Mouse (Mus musculus) large intestine, adult 2 months (tissue): Measurements from ENCODE around the gene Pax9. TPM values are rescaled to one million over a fixed set of nuclear protein-coding genes. Genes with fewer than 3 reads are reported as not detected.

Experiments
- DNase-seq: peaks from one replicate; pipeline ENCODE4 v3.0.0-alpha.2; 2012; ENCODE audit warnings: low read depth, low spot score
- WGBS: fragments of 180-500 bp; shearing (Covaris S2); methylation state at CpG from one replicate; pipeline ENCODE4 v1.1.7; 2018; 5-methylcytosine and 5-hydroxymethylcytosine counted together
- polyA plus RNA-seq: library from polyadenylated mRNA; depleted of rRNA; stranded (reverse); fragments of >200 nt; gene quantifications from 2 replicates; pipeline ENCODE4 v1.2.3, GENCODE M21; 2012; rRNA removed

The Pax9 gene
- polyA plus RNA-seq, 1 experiment, result not detected

DNA sequence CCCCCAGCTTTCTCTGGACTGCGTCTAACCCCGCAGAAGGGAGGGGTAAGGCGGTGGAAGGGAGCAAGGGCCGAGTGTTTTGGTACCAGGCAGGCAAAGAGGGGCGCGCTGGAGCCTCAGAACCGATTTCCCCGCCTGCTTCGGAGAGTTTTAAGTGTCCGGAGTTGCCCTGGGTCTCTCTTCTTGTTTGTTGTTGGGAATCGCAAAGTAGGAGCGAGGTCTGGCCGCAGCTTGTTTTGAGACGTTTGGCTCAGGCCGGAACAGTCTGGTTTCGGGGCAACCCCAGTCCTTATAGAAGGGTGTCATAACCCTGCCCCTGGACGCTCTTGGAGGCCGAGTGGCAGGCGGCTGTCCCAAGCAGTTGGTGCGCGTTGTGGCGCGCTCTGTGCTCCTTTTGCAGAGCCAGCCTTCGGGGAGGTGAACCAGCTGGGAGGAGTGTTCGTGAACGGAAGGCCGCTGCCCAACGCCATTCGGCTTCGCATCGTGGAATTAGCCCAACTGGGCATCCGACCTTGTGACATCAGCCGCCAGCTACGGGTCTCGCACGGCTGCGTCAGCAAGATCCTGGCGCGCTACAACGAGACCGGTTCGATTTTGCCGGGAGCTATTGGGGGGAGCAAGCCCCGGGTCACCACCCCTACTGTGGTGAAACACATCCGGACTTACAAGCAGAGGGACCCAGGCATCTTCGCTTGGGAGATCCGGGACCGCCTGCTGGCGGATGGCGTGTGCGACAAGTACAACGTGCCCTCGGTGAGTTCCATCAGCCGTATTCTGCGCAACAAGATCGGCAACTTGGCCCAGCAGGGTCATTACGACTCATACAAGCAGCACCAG is 4.8 kb downstream of the Pax9 start:
- WGBS, result 2% methylated on average over 57 of the region's 57 CpGs
- DNase-seq, result no peak

DNA sequence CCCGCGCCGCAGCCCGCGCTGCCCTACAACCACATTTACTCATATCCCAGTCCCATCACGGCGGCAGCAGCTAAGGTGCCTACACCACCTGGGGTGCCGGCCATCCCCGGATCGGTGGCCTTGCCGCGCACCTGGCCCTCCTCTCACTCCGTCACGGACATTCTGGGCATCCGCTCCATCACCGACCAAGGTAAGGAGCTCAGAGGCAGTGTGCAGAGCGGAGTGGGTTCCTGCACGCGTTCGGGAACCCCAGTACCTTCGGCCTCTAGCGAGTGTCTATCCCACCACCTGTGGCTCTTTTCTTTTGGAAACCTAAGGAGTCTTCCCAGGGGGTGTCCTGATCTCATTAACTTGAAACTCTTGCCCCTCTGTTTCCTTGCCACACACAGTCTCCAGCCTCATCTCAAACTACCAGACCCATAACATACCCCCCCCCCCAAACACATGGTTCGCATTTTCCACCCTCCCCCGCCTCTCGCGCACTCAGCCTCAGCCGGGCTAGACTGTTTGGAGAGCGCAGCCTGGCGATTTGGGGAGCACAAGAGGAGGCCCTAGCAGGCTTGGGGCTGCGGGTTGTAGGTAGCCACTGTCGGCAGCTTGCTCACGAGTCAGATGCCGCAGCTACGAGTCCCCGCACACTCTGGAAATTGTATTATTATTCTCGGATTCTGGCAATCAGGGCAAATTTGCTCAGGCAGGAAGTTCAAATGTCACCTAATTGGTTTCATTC is 5.6 kb downstream of the Pax9 start:
- WGBS, result 3% methylated on average over 36 of the region's 36 CpGs
- no peak for DNase-seq

DNA sequence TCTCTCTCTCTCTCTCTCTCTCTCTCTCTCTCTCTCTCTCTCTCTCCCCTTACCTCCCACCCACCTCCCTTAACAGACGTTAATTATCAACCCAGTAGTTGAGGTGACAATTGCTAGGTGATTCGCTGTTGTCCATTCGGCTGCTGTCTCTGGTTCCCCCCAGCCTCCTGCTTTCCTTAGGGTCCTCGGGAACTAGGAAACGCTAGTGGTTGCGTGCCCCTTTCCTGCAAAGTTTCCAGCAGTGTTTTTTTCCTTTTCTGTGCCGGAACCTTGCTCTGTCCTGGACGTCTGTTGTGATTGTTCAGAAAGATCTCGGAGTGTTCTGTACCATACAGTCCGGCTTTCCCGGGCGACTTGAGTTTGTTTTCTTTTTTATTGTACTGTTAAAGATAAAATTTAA is 6.2 kb downstream of the Pax9 start:
- 3% methylated on average over 12 of the region's 12 CpGs for WGBS
- DNase-seq, result no peak

DNA sequence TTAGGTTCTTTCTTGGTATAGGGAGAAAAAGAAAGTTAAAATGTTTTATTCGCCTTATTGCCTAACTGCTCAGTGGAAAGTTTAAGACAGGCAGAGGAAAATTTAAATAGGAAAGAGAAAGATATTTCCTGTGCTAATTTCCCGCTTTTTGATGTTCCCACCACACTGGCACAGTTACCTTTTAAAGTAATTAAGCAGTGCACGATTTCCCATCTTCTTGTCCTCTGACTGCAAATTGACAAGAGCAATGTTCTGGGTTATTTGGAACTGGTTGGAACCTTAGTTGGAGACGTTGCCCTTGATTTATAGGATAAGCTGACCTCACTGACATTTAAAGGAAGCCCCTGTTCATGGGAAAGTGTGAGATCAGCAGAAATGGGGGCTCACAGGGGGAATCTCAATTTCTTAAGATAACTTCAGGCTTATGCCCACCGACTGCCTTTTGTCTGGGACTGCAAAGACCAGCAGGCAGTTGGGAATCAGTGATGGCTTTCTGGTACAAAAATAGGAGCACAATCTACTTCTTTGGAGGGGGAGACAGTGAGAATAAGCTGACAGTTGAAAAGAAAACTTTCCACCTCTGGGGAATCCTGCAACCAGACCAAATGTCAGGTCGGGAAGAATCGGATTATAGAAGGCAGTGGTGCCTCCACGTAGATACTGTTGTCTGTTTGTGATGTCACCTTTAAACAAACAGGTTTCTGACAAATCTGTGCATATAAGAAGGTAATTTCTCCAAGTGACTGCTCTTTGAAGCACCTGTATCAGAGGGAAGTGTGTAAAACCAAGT is 6.8 kb downstream of the Pax9 start:
- WGBS, result 12% methylated on average over 8 of the region's 8 CpGs
- DNase-seq, result no peak

DNA sequence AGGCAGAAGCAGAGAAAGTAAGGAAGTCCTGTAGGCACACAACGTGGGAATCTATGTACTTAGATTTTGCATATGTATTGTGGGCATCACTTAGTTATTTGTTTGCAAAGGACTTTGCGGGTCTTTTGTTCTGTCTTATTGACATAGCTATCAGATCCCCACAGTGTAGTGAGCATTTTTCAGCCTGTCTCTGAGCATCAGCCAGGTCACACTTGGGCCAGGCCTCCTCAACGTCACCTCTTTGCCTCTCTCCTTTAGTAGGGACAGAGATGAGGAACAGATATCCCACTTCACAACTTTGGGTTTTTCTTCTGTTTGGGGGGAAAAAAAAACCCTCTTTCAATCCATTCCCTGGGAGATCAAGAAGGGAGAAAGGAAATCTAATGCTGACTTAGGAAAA is 7.8 kb downstream of the Pax9 start:
- 53% methylated on average over 3 of the region's 3 CpGs for whole genome bisulfite sequencing

DNA sequence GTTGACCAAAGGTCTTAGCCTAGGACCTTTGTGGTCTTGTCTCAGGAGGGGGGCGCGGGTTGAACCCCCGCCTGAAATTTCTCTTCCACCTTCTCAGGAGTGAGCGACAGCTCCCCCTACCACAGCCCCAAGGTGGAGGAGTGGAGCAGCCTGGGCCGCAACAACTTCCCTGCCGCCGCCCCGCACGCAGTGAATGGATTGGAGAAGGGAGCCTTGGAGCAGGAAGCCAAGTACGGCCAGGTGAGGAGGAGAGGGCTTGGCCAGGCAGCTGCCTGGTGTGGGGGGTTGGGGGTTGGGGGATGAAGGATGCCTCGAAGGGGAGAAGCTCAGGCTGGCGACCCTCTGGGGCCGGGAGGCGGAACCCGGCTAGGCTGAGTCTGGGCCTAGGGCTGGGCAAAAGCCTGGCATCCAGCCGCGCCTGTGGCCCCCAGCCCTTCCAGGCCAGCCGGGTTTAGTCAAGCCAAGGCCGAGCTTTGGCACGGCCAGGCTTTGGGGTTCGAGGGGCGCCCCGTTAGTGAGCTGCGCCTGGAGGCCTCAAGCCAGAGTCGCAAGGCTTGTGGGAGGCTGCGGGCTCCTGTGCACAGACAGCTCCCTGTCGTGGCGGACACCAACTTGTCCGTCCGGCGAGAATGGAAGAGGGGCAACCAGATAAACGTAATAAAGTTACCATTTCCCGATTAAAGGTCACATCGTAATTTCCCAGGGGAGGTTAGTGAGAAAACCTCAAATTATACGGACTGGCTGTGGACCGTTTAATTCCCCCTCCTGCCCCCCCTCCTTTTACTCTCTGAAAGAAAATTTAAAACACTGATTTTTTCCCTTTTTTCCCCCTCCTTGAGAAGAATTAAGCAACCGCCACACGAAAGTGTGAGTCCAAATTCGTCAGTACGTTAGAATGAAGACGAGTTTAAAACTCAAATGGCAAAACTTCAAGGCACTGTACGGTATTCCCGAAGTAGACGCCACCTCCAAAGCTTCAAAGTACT is 8.6 kb downstream of the Pax9 start:
- DNase-seq, result no peak
- 35% methylated on average over 44 of the region's 44 CpGs for WGBS

More for the DNA sequence above, 7.8 kb downstream of the Pax9 start:
- DNase-seq, result no peak

DNA sequence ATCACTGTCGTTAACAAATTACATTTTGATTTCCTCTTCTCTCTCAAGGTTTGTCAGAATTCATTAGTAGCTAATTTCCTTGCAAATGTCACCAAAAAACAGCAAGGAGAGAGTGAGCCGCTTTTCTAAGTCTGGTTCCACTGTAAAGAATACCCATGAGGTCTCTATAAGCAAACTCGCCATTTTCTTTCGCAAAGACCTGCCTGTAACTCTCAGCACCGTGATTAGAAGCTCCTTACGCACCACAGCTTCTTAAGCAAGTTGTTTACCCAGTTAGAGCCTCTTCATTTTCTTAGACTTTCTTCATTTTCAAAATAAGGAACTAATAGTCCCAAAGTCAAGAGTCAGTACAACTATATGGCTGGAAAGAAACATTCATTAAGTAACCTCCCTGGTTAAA is 9.4 kb downstream of the Pax9 start:
- WGBS, result 54% methylated on average over 6 of the region's 6 CpGs
- no peak for DNase-seq

DNA sequence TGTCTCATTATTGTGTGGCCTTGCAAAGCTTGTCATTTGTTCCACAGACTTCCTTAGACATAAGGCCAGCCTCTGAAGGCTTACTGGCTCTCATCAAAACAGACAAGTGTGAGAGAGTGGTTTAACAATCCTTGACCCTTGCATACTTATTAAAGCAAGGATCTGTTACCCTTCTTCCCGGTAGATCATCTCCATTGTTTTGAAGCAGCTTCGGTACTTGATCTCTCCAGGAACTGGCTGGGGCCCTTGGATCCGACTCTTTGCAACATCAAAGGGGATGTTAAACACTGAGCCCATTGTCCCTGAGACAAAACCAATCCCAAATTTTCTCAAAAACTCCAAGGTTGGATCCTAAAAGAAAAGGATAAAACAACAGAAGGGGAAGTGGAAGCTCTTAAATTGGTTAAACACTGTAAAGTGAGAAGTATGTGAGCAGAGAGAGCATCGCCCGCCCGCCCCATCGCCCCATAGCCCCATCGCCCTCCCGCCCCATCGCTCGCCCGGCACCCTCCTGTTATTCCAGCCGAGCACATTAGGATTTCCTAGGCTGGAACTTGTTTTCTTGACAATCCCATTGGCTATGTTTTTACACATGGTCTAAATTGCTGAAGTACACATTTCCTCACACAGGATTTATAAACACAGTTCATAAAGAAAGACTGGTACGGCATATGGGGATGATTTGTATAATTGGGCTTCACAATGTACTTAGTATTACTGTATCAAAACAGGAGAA is 26.6 kb downstream of the Pax9 start:
- WGBS, result 31% methylated on average over 14 of the region's 14 CpGs
- no peak for DNase-seq

DNA sequence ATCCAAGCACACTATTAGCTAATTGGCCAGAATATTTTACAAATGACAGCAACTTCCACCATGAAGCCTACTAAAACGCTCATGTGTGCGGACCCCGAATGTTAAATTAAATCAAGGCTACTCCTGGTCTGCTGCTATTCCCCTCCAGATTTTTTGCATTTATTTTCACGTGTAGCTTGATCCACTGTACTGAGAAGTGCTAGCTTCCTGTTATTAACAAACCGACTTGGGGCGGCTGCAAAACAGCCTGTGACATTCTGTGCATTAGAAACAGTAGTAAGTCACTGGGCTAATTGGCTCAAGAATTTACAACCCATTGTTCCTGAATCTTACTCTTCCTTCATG is 27.1 kb downstream of the Pax9 start:
- DNase-seq, result no peak
- WGBS, result 41% methylated on average over 6 of the region's 6 CpGs

DNA sequence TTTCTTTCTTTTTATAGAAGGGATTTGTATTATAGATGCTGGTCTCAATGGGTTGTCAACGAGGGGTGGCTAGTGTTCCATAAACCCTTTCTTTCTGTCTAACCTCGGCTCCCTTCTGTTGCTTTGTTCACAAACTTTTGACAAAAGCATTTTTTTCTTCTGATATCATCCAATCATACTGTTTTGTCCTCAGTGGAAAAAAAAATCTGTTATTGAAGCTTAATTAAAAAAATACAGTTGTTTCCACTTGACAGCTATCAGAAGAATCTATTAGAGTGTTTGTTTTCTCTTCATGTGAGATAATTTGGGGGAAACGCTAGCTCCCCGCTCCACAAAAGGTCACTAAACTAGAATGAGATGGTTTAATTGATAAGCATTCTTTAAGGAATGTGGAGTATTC is 36.1 kb downstream of the Pax9 start:
- WGBS, result 50% methylated on average over 4 of the region's 4 CpGs
- no peak for DNase-seq

DNA sequence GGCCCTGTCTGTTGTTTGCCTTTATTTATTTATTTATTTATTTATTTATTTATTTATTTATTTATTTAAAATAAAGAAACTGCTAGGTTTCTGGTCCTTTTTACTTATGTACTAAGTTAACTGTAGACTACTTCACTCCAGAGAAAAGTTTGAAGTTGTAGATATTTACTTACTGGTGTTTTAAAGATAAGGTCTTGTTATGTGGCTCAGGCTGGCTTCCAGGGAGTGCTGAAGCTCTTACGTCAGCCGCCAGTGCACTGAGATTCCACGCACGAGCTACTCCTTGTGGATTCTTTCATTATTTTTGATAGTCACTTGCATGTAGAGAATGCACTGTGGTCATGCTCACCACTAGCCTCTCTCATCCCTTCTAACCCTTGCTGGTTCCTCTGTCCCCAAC is 45.5 kb downstream of the Pax9 start:
- WGBS, result 78% methylated on average over 4 of the region's 4 CpGs
- DNase-seq, result no peak

Other genes with a start within 250 kb of the Pax9 start
- not detected in 2 replicates for gene Nkx2-1, start 154.9 kb upstream of the Pax9 start, polyA plus RNA-seq
- gene Nkx2-9, start 78.5 kb upstream of the Pax9 start, polyA plus RNA-seq, result 0.14 TPM in 1 of 2 replicates, not detected in the other